Mouse (Mus musculus): ENCODE results near the gene Lef1. TPM values are rescaled to one million over a fixed set of nuclear protein-coding genes. Genes with fewer than 3 reads are reported as not detected.
A peak's percentile ranks its signal among the peaks of the same experiment; 100 is the strongest.

Lef1 gene
- polyA plus RNA-seq, 1 experiment from 2014 or later = 37.1 TPM

DNA sequence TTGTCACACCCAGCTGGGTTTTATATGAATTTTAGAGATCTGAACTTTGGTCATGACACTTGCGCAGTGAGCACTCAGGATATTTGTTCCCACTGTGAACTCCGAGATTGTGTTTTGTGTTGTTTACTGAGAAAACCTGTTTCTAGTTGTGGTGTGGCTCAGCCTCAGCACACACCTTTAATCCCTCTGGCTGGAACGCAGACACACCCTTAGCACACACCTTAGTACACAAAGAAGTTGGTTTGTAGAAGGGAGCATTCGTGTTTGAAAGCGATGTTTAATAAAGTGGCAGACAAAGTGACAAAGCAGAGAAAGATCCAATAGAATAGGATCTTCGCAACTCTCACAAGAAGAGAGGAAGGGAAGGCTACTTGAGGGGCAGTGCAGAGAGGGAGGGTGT, 150.1 kb downstream of the Lef1 start:
- no peak overlapping the region for H3K4me2 ChIP-seq
- no peak overlapping the region for H3K27ac ChIP-seq
- WGBS = 93% methylated on average over 6 of the region's 6 CpGs
- peaks cover 19% of the 10 kb centered on the region for H3K36me3 ChIP-seq
- no peak overlapping the region for H3K4me3 ChIP-seq
- no peaks in the 10 kb centered on the region for H3K4me1 ChIP-seq
- no peak overlapping the region for H3K9ac ChIP-seq
- no peak for ATAC-seq (ENCODE audit: insufficient number of reproducible peaks, low FRiP score, low TSS enrichment, low read depth)
- no peaks in the 10 kb centered on the region for H3K9me3 ChIP-seq
- no peaks in the 10 kb centered on the region for H3K27me3 ChIP-seq

DNA sequence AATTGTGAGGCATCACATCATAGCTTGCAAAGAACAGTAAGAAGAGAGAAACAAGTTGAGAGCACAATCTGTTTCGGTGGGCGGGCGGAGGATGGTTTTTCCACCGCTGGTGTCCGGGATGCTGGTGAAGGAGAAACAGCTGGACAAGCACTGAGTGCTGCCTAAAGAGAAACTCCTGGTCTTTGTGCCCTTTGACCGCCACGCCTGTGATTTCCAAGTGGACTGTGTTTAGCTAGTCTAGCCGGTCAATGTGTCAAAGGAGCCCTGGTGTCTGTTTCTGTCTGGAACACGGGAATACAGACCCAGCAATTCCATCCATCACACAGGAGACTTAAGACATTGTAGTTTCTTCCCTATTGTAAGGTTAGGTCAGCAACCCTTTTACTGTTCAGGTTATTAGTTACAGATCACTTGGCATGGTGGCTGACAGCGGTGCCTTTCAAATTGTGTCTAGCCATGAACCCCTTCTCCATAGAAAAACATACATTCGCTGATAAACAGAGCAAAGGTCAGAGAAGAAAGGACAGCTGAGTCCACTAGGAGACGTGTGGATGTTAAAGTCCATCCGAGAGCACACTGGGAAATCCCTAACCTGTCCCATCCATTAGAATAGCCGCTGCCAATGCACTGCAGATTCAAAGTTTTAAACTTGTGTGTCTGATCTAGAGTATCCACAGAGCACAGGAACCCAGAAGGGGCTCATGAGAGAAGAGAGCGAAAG, 153.7 kb downstream of the Lef1 start:
- Histone ChIP-seq H3K4me1 (peaks cover 10% of the 10 kb centered on the region), H3K27me3 (no peaks in the 10 kb centered on the region), H3K9me3 (no peaks in the 10 kb centered on the region), H3K9ac (no peak overlapping the region), H3K4me2 (no peak overlapping the region), H3K27ac (no peak overlapping the region), H3K36me3 (peaks cover 19% of the 10 kb centered on the region), H3K4me3 (no peak overlapping the region)
- WGBS = 90% methylated on average over 15 of the region's 15 CpGs
- no peak for ATAC-seq (ENCODE audit: insufficient number of reproducible peaks, low FRiP score, low TSS enrichment, low read depth)

- ATAC-seq (ENCODE audit: insufficient number of reproducible peaks, low FRiP score, low TSS enrichment, low read depth) = no peak
These were observed 155.2 kb downstream of the Lef1 start for GRCm38 (mm10) chr3:131265516-131265915.

GRCm38 (mm10) chr3:131266366-131267050, 156.2 kb downstream of the Lef1 start:
- peaks cover 18% of the 10 kb centered on the region for H3K36me3 ChIP-seq
- no peak overlapping the region for H3K9ac ChIP-seq
- H3K9me3 ChIP-seq = no peaks in the 10 kb centered on the region
- H3K4me3 ChIP-seq = no peak overlapping the region
- H3K27ac ChIP-seq = peak overlapping the region; percentile 47; the same call in 1 of the 2 replicates
- 52% methylated on average over 3 of the region's 3 CpGs for WGBS
- no peak overlapping the region for H3K4me2 ChIP-seq
- H3K27me3 ChIP-seq = no peaks in the 10 kb centered on the region
- ATAC-seq (ENCODE audit: insufficient number of reproducible peaks, low FRiP score, low TSS enrichment, low read depth) = no peak
- H3K4me1 ChIP-seq = peaks cover 28% of the 10 kb centered on the region

More at GRCm38 (mm10) chr3:131265516-131265915, 155.2 kb downstream of the Lef1 start:
- Histone ChIP-seq H3K9me3 (no peaks in the 10 kb centered on the region), H3K27ac (no peak overlapping the region), H3K36me3 (peaks cover 19% of the 10 kb centered on the region), H3K4me2 (no peak overlapping the region), H3K4me3 (no peak overlapping the region), H3K4me1 (peaks cover 20% of the 10 kb centered on the region), H3K9ac (no peak overlapping the region), H3K27me3 (no peaks in the 10 kb centered on the region)
- 81% methylated on average over 8 of the region's 8 CpGs for WGBS

GRCm38 (mm10) chr3:131270381-131270780, 160.1 kb downstream of the Lef1 start:
- peaks cover 3% of the 10 kb centered on the region; the same call in 1 of the 2 replicates for H3K36me3 ChIP-seq
- no peak overlapping the region for H3K9ac ChIP-seq
- 60% methylated on average over 6 of the region's 6 CpGs for WGBS
- peak overlapping the region; percentile 79; the same call in 1 of the 2 replicates for H3K4me3 ChIP-seq
- ATAC-seq (ENCODE audit: insufficient number of reproducible peaks, low FRiP score, low TSS enrichment, low read depth) = no peak
- no peaks in the 10 kb centered on the region for H3K9me3 ChIP-seq
- H3K27ac ChIP-seq = no peak overlapping the region
- no peaks in the 10 kb centered on the region for H3K27me3 ChIP-seq
- H3K4me2 ChIP-seq = peak overlapping the region; percentile 67; the same call in 1 of the 2 replicates
- H3K4me1 ChIP-seq = peaks cover 37% of the 10 kb centered on the region

DNA sequence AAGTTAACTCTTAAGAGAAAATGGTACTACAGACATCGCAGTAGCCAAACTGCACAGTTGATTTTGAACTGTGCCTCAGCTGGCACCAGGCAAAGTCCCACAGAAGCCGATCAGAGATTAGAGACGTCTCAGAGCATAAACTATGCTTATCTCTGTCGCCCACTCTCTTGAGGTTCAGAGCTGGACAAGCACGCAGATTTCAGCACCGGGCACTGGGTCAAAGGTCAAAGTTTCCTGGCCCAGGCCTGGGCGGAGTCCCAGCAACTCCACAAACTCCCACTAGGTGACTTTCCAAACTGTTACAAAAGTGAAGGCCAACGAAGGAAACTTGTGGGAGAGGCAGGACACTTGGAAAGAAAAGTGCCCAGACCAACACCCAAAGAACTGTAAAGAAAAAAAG, 160.9 kb downstream of the Lef1 start:
- ATAC-seq (ENCODE audit: insufficient number of reproducible peaks, low FRiP score, low TSS enrichment, low read depth) = no peak
- Histone ChIP-seq H3K4me2 (peak overlapping the region; percentile 67), H3K27ac (peak overlapping the region; percentile 84; the same call in 1 of the 2 replicates), H3K36me3 (peaks cover 3% of the 10 kb centered on the region; the same call in 1 of the 2 replicates), H3K9me3 (no peaks in the 10 kb centered on the region), H3K4me1 (peaks cover 35% of the 10 kb centered on the region), H3K9ac (peak overlapping the region; percentile 79), H3K27me3 (no peaks in the 10 kb centered on the region), H3K4me3 (peak overlapping the region; percentile 79)
- 7% methylated on average over 8 of the region's 8 CpGs for WGBS

GRCm38 (mm10) chr3:131271559-131272373, 161.5 kb downstream of the Lef1 start, which contains the start of gene Hadh:
Gene Hadh, minus strand, starts transcription at chr3:131272101.
- no peaks in the 10 kb centered on the region for H3K9me3 ChIP-seq
- no peaks in the 10 kb centered on the region for H3K27me3 ChIP-seq
- H3K27ac ChIP-seq = peak within 1 kb of the TSS; percentile 84
- peak within 1 kb of the TSS; percentile 79 for H3K9ac ChIP-seq
- peaks cover 30% of the 10 kb centered on the region for H3K4me1 ChIP-seq
- H3K4me2 ChIP-seq = peak within 1 kb of the TSS; percentile 67
- ATAC-seq (ENCODE audit: insufficient number of reproducible peaks, low FRiP score, low TSS enrichment, low read depth) = peak; percentile 88
- peaks cover 3% of the 10 kb centered on the region; the same call in 1 of the 2 replicates for H3K36me3 ChIP-seq
- WGBS = under 1% methylated on average over 50 of the region's 54 CpGs
- H3K4me3 ChIP-seq = peak within 1 kb of the TSS; percentile 79

GRCm38 (mm10) chr3:131272374-131273100, 162.3 kb downstream of the Lef1 start:
- 14% methylated on average over 10 of the region's 10 CpGs for WGBS
- H3K9me3 ChIP-seq = no peaks in the 10 kb centered on the region
- peak overlapping the region; percentile 84; the same call in 1 of the 2 replicates for H3K27ac ChIP-seq
- H3K4me2 ChIP-seq = peak overlapping the region; percentile 67
- ATAC-seq (ENCODE audit: insufficient number of reproducible peaks, low FRiP score, low TSS enrichment, low read depth) = peak; percentile 25; the same call in 1 of the 2 replicates
- H3K27me3 ChIP-seq = no peaks in the 10 kb centered on the region
- peaks cover 28% of the 10 kb centered on the region for H3K4me1 ChIP-seq
- peak overlapping the region; percentile 79 for H3K4me3 ChIP-seq
- 0 out of 2 replicates have a peak overlapping the region, but pooled peaks have one; percentile 17 for H3K9ac ChIP-seq
- no peaks in the 10 kb centered on the region for H3K36me3 ChIP-seq

Other genes starting within 250 kb of the Lef1 start
- 113 and 115 TPM in 2 replicates for gene Hadh, start 161.6 kb downstream of the Lef1 start, polyA plus RNA-seq (2015; fragmentation: Nextera tagmentation; extraction: Ambion mirVana)
- gene Cyp2u1, start 192.8 kb downstream of the Lef1 start, polyA plus RNA-seq (2015; fragmentation: Nextera tagmentation; extraction: Ambion mirVana) = 1.2 and 1.3 TPM in 2 replicates